Mouse (Mus musculus) limb, embryonic 11.5 days (tissue): ENCODE measurements around the gene P2rx1. TPM values are rescaled to one million over a fixed set of nuclear protein-coding genes. Genes with fewer than 3 reads are reported as not detected.
A peak's percentile ranks its signal among the peaks of the same experiment; 100 is the strongest.

Experiments
- ATAC-seq: fragments of 200-750 bp; cut with Nextera tagmentation; 2 replicates; pipeline ENCODE4 v1.8.0; 2017; ENCODE audit warnings: low read depth; ENCODE audit not compliant: insufficient number of reproducible peaks, low FRiP score, low TSS enrichment
- DNase-seq: peaks from one replicate; pipeline ENCODE4 v3.0.0-alpha.2; 2015; ENCODE audit warnings: low spot score
- H3K27ac ChIP-seq: fragments of 300-500 bp; sonication (generic); replicated peaks from 2 replicates; pipeline ENCODE4 v1.5.1; 2014; ENCODE audit warnings: low read depth, mild to moderate bottlenecking, low read length
- H3K27me3 ChIP-seq: fragments of 300-500 bp; sonication (generic); 2 replicates; pipeline ENCODE4 v1.6.1; 2014; ENCODE audit warnings: mild to moderate bottlenecking, low read length, mixed read lengths; ENCODE audit not compliant: control insufficient read depth, insufficient read depth
- H3K36me3 ChIP-seq: fragments of 300-500 bp; sonication (generic); 2 replicates; pipeline ENCODE4 v1.6.1; 2014; ENCODE audit warnings: mild to moderate bottlenecking, low read length, moderate library complexity, mixed read lengths; ENCODE audit not compliant: control insufficient read depth, insufficient read depth
- H3K4me1 ChIP-seq: fragments of 300-500 bp; sonication (generic); 2 replicates; pipeline ENCODE4 v1.6.1; 2014; ENCODE audit warnings: low read length, mixed read lengths; ENCODE audit not compliant: control insufficient read depth, insufficient read depth
- H3K4me2 ChIP-seq: fragments of 300-500 bp; sonication (generic); 2 replicates; pipeline ENCODE4 v1.6.1; 2014; ENCODE audit warnings: low read depth, mild to moderate bottlenecking, moderate library complexity; ENCODE audit not compliant: severe bottlenecking
- H3K4me3 ChIP-seq: fragments of 300-500 bp; sonication (generic); 2 replicates; pipeline ENCODE4 v1.5.1; 2014; ENCODE audit warnings: low read depth, low read length
- H3K9ac ChIP-seq: fragments of 300-500 bp; sonication (generic); 2 replicates; pipeline ENCODE4 v1.6.1; 2014; ENCODE audit warnings: mild to moderate bottlenecking, low read length
- H3K9me3 ChIP-seq: fragments of 300-500 bp; sonication (generic); 2 replicates; pipeline ENCODE4 v1.6.1; 2016; ENCODE audit warnings: low read length; ENCODE audit not compliant: control insufficient read depth
- WGBS: fragments of 180-500 bp; shearing (Covaris S2); extraction: QIAGEN DNeasy Blood & Tissue Kit; methylation state at CpG from one replicate; pipeline ENCODE4 v1.1.7; 2014; 5-methylcytosine and 5-hydroxymethylcytosine counted together
- polyA plus RNA-seq: library from polyadenylated mRNA; unstranded; fragments of >200 nt; fragmentation: Nextera tagmentation; extraction: Ambion mirVana; gene quantifications from 2 replicates; pipeline ENCODE4 v1.2.1, GENCODE M21; 2014

P2rx1 gene
- polyA plus RNA-seq, 1 experiment from 2014 or later: 1.3 TPM

DNA sequence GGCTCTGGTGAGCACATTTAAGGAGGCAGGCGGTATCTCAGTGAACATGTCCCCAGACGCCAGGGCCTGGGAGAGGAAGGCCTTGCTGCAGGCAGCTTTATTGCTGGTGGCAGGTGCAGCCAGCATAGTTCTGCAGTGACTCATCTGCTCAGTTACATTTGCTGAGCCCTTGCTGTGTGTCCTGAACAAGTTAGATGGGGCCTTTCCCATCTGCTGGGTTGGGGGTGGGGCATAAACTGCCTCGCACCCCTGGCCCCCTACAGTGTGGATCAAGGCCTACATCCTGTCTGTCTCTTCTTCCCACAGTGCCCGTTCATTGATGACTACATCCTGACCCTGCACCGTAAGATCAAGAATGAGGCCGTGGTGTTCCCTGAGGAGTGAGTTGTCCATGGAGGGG lies 38.0 kb downstream of the P2rx1 start:
- DNase-seq: no peak
- Histone ChIP-seq H3K27ac (no peak overlapping the region), H3K36me3 (no peaks in the 10 kb centered on the region; the same call in 1 of the 2 replicates), H3K9me3 (no peaks in the 10 kb centered on the region), H3K4me3 (no peak overlapping the region), H3K9ac (no peak overlapping the region), H3K4me2 (no peak overlapping the region), H3K4me1 (no peaks in the 10 kb centered on the region), H3K27me3 (no peaks in the 10 kb centered on the region)
- 60% methylated on average over 6 of the region's 6 CpGs for WGBS
- no peak for ATAC-seq

DNA sequence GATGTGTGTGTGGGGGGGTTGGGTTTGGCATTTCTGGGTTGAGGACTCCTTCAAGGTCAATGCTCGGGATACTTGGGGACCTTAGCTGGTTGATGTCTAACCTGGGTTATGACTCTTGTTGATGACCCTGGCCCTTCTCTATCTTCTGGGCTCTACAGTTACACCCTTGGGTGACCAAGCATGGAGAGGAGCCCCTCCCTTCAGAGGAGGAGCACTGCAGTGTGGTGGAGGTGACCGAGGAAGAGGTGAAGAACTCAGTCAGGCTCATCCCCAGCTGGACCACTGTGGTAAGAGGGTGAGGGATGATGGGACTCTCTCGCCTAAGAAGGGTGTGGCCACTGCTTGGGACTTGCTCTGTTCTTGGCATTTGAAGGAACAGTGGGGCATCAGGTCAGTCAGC lies 38.8 kb downstream of the P2rx1 start:
- no peaks in the 10 kb centered on the region; the same call in 1 of the 2 replicates for H3K36me3 ChIP-seq
- 94% methylated on average over 3 of the region's 3 CpGs for WGBS
- H3K9me3 ChIP-seq: no peaks in the 10 kb centered on the region
- H3K4me3 ChIP-seq: no peak overlapping the region
- no peak overlapping the region for H3K27ac ChIP-seq
- no peaks in the 10 kb centered on the region for H3K27me3 ChIP-seq
- no peak overlapping the region for H3K9ac ChIP-seq
- H3K4me1 ChIP-seq: no peaks in the 10 kb centered on the region
- no peak for DNase-seq
- no peak for ATAC-seq
- H3K4me2 ChIP-seq: no peak overlapping the region

- Histone ChIP-seq H3K4me2 (no peak overlapping the region), H3K27ac (no peak overlapping the region), H3K9ac (no peak overlapping the region), H3K9me3 (no peaks in the 10 kb centered on the region), H3K36me3 (no peaks in the 10 kb centered on the region; the same call in 1 of the 2 replicates), H3K4me3 (no peak overlapping the region), H3K27me3 (no peaks in the 10 kb centered on the region), H3K4me1 (no peaks in the 10 kb centered on the region)
- WGBS: 63% methylated on average over 9 of the region's 9 CpGs
- ATAC-seq (no peak), DNase-seq (peak; percentile 71)
Observed at GRCm38 (mm10) chr11:73039102-73039799, 40.3 kb downstream of the P2rx1 start.

DNA sequence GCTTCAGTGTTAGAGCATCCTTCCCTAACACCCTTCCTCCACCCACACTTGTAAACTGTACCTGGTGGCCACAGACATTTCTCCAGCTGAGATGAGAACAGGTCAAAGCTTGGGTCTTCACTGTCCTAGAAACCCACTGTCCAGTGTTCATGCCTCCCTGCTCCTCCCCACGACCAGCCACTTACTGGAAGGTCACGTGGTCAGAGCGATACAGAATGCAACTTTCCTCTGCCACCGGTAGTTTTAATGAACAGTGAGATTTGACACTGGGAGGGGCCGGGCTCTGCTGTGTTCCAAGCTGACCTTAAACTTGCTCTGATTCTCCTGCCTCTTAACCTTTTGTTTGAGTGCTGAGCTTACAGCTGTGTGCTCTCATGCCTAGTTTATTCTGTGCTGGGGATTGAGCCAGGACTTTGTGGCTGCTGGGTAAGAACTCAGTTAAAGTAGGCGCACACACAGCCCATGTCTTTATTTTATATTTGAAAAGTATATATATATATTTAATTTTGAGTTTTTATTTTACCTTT lies 45.4 kb downstream of the P2rx1 start:
- Histone ChIP-seq H3K4me3 (no peak overlapping the region), H3K4me1 (0 out of 2 replicates have a peak, but pooled peaks cover 4% of the 10 kb centered on the region), H3K4me2 (no peak overlapping the region), H3K36me3 (no peaks in the 10 kb centered on the region), H3K9ac (no peak overlapping the region), H3K27ac (no peak overlapping the region), H3K27me3 (no peaks in the 10 kb centered on the region), H3K9me3 (no peaks in the 10 kb centered on the region)
- DNase-seq (no peak), ATAC-seq (no peak)
- 51% methylated on average over 6 of the region's 6 CpGs for WGBS

- Histone ChIP-seq H3K9ac (no peak overlapping the region), H3K27ac (no peak overlapping the region), H3K27me3 (no peaks in the 10 kb centered on the region), H3K9me3 (no peaks in the 10 kb centered on the region), H3K4me1 (0 out of 2 replicates have a peak, but pooled peaks cover 4% of the 10 kb centered on the region), H3K4me3 (no peak overlapping the region), H3K36me3 (no peaks in the 10 kb centered on the region), H3K4me2 (no peak overlapping the region)
- ATAC-seq: no peak
- no peak for DNase-seq
- WGBS: 78% methylated on average over 4 of the region's 4 CpGs
Observed at GRCm38 (mm10) chr11:73044789-73045188, 45.9 kb downstream of the P2rx1 start.

DNA sequence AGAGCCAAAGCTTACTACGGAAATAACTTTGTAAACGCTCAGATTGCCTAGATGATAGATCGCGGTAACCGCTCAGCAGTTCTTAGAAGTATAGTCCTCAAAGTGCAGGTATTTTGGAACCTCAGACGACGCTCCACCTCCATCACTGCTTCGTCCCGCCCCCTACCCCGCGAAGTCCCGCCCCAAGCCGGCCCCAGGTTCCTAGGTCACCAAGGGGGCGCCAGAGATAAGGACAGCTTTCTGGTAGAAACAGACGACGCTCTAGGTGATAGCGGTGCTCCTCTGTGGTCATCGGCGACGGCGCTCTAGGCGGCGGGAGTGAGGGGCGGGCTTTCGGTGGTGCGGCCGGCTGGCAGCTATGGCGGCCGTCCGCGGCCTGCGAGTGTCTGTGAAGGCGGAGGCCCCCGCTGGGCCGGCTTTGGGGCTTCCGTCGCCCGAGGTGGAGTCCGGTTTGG lies 48.7 kb downstream of the P2rx1 start, which contains the start of gene Ncbp3:
Gene Ncbp3 (plus strand): TSS at position 242 of the 455 bp plus-strand sequence.
- Histone ChIP-seq H3K9me3 (no peaks in the 10 kb centered on the region), H3K4me1 (0 out of 2 replicates have a peak, but pooled peaks cover 4% of the 10 kb centered on the region), H3K4me3 (peak within 1 kb of the TSS; percentile 82), H3K27me3 (no peaks in the 10 kb centered on the region), H3K27ac (0 out of 2 replicates have a peak within 1 kb of the TSS, but pooled peaks have one; percentile 32), H3K36me3 (peaks cover 5% of the 10 kb centered on the region; the same call in 1 of the 2 replicates), H3K9ac (peak within 1 kb of the TSS; percentile 87), H3K4me2 (peak within 1 kb of the TSS; percentile 72)
- under 1% methylated on average over 39 of the region's 39 CpGs for WGBS
- peak; percentile 94 for ATAC-seq
- peak; percentile 98 for DNase-seq

GRCm38 (mm10) chr11:73048030-73048876 lies 49.4 kb downstream of the P2rx1 start:
- DNase-seq (peak; percentile 58), ATAC-seq (peak; percentile 62; the same call in 1 of the 2 replicates)
- 0 out of 2 replicates have a peak, but pooled peaks cover 4% of the 10 kb centered on the region for H3K4me1 ChIP-seq
- peak overlapping the region; percentile 82 for H3K4me3 ChIP-seq
- H3K9ac ChIP-seq: peak overlapping the region; percentile 87
- H3K9me3 ChIP-seq: no peaks in the 10 kb centered on the region
- H3K27ac ChIP-seq: 0 out of 2 replicates have a peak overlapping the region, but pooled peaks have one; percentile 32
- H3K4me2 ChIP-seq: peak overlapping the region; percentile 72
- 1% methylated on average over 50 of the region's 55 CpGs for WGBS
- no peaks in the 10 kb centered on the region for H3K27me3 ChIP-seq
- H3K36me3 ChIP-seq: peaks cover 5% of the 10 kb centered on the region; the same call in 1 of the 2 replicates

- Histone ChIP-seq H3K4me1 (0 out of 2 replicates have a peak, but pooled peaks cover 4% of the 10 kb centered on the region), H3K4me2 (peak overlapping the region; percentile 72; the same call in 1 of the 2 replicates), H3K9me3 (no peaks in the 10 kb centered on the region), H3K4me3 (peak overlapping the region; percentile 82; the same call in 1 of the 2 replicates), H3K9ac (no peak overlapping the region), H3K27me3 (no peaks in the 10 kb centered on the region), H3K27ac (no peak overlapping the region), H3K36me3 (peaks cover 5% of the 10 kb centered on the region; the same call in 1 of the 2 replicates)
- ATAC-seq (no peak), DNase-seq (peak; percentile 89)
- 7% methylated on average over 4 of the region's 4 CpGs for WGBS
Observed at GRCm38 (mm10) chr11:73049335-73049734, 50.4 kb downstream of the P2rx1 start.
